Mouse (Mus musculus) G1E (cell line): Measurements from ENCODE around the gene Tmem199. TPM values are rescaled to one million over a fixed set of nuclear protein-coding genes. Genes with fewer than 3 reads are reported as not detected.
A peak's percentile ranks its signal among the peaks of the same experiment; 100 is the strongest.

ENCODE experiments used
- ATAC-seq: 2 replicates; pipeline ENCODE4 v1.8.0; 2016; ENCODE audit warnings: mild to moderate bottlenecking; ENCODE audit not compliant: insufficient number of reproducible peaks, poor library complexity, low FRiP score, severe bottlenecking; ENCODE audit errors: extremely low read depth
- DNase-seq: peaks from one replicate; pipeline ENCODE4 v3.0.0; 2012; ENCODE audit warnings: low spot score
- H3K27me3 ChIP-seq: 2 replicates; pipeline ENCODE4 v1.6.1; 2012; ENCODE audit warnings: mild to moderate bottlenecking, low read length, inconsistent platforms; ENCODE audit not compliant: insufficient read depth
- H3K36me3 ChIP-seq: replicated peaks from 2 replicates; pipeline ENCODE3; 2012; ENCODE audit warnings: mild to moderate bottlenecking, inconsistent platforms
- H3K4me1 ChIP-seq: 2 replicates; pipeline ENCODE4 v1.6.1; 2012; ENCODE audit warnings: low read depth, low read length, inconsistent platforms, mixed read lengths; ENCODE audit not compliant: insufficient read depth
- H3K4me3 ChIP-seq: 2 replicates; pipeline ENCODE4 v1.5.1; 2012; ENCODE audit warnings: low read depth, mild to moderate bottlenecking, inconsistent platforms, low read length, moderate library complexity, mixed read lengths
- H3K9me3 ChIP-seq: replicated peaks from 2 replicates; pipeline ENCODE4 v1.6.1; 2012; ENCODE audit warnings: inconsistent platforms
- CTCF ChIP-seq: IDR thresholded peaks from 2 replicates; pipeline ENCODE4 v1.5.1; 2012; ENCODE audit warnings: low read depth, low read length, inconsistent platforms, mixed read lengths
- GATA1 ChIP-seq: IDR thresholded peaks from 2 replicates; pipeline ENCODE4 v1.6.1; 2012; ENCODE audit warnings: borderline replicate concordance, low read length, inconsistent platforms, mixed read lengths
- GATA2 ChIP-seq: IDR thresholded peaks from 2 replicates; pipeline ENCODE4 v1.6.1; 2012; ENCODE audit warnings: low read depth, low read length, inconsistent platforms, borderline replicate concordance
- POLR2AphosphoS5 ChIP-seq: IDR thresholded peaks from 2 replicates; pipeline ENCODE4 v1.6.1; 2012; ENCODE audit warnings: low read depth, low read length, inconsistent platforms; ENCODE audit not compliant: insufficient replicate concordance
- TAL1 ChIP-seq: conservative IDR thresholded peaks from 2 replicates; pipeline ENCODE4 v1.6.1; 2012; ENCODE audit warnings: low read depth, low read length, inconsistent platforms, mixed read lengths
- polyA plus RNA-seq: library from polyadenylated mRNA; stranded (reverse); fragments of >175 nt; gene quantifications from 2 replicates; pipeline ENCODE4 v1.2.3, GENCODE M21; 2012
- total RNA-seq, 2 experiments: library from RNA; stranded (forward) in 1 of 2; stranded (reverse) in 1 of 2; fragments of 200-1000 nt in 1 of 2; fragments of >200 nt in 1 of 2; fragmentation: Nextera tagmentation in 1 of 2; gene quantifications; 2 replicates each; pipeline ENCODE4 v1.2.3; 2014 to 2017

Gene Tmem199
- total and polyA plus RNA-seq, 3 experiments, result 15.8 to 51.6 (median 25.8) TPM

DNA sequence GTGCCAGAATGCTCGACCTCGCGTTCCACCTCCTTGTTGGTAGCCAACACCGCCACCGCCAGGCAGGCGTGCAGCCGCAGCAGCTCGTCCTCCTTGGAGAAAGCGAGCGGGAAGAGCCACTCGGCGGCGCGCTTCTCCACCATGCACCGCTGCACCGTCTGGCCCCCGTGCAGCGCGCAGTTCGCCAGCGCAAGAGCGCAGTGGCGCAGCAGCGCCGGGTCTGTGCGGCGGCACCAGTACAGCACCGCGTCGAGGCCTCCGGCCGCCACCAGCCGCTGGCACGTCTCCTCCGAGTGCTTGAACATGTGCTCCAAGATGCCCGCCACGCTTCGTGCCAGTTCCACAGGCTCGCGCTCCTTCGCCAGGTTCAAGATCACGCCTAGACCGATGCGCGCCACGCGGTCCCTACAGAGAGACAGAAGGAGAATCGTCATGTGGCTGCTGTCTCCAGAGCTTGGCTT lies 21.2 kb downstream of the Tmem199 start:
- H3K4me3 ChIP-seq, result peak overlapping the region; percentile 13; the same call in 1 of the 2 replicates
- H3K9me3 ChIP-seq, result no peaks in the 10 kb centered on the region
- H3K4me1 ChIP-seq, result no peaks in the 10 kb centered on the region; the same call in 1 of the 2 replicates
- peaks cover 28% of the 10 kb centered on the region for H3K27me3 ChIP-seq
- DNase-seq (no peak), ATAC-seq (no peak)
- no peak for TF ChIP-seq POLR2AphosphoS5
- no peak for TF ChIP-seq GATA1
- no peak for TF ChIP-seq GATA2
- no peak for TF ChIP-seq TAL1
- TF ChIP-seq CTCF, result no peak
- H3K36me3 ChIP-seq, result no peaks in the 10 kb centered on the region

- ATAC-seq, result no peak
- Histone ChIP-seq H3K27me3 (peaks cover 33% of the 10 kb centered on the region), H3K4me3 (no peak overlapping the region), H3K4me1 (no peaks in the 10 kb centered on the region; the same call in 1 of the 2 replicates), H3K9me3 (no peaks in the 10 kb centered on the region), H3K36me3 (no peaks in the 10 kb centered on the region)
- DNase-seq, result peak; percentile 68
- TF ChIP-seq TAL1, result no peak
- TF ChIP-seq CTCF, result peak; percentile 54
Measured at GRCm38 (mm10) chr11:78488168-78488567, 23.8 kb downstream of the Tmem199 start.

DNA sequence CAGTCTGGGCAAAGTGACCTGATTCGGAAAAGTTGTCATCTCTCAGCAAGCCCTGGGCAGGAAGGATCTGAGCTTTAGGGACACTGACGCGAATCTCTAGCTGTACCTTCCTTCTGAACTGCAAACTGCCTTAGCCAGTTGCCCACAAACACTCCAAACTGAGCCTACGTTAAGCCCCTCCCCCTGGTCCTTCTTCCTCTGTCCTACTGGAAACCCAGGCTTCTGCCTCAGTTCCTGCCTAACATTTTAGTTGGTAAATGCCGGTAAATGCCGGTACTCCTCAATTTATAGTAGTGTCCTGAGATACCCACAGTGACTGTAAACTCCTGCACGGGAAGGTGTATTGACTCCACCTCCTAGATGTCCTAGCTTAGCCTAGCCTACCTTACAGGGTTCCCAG lies 28.3 kb downstream of the Tmem199 start:
- DNase-seq (no peak), ATAC-seq (no peak)
- Histone ChIP-seq H3K4me1 (no peaks in the 10 kb centered on the region), H3K36me3 (no peaks in the 10 kb centered on the region), H3K27me3 (peaks cover 28% of the 10 kb centered on the region), H3K4me3 (no peak overlapping the region), H3K9me3 (no peaks in the 10 kb centered on the region)
- TF ChIP-seq GATA1 (no peak), POLR2AphosphoS5 (no peak), TAL1 (no peak), CTCF (no peak), GATA2 (no peak)

- TF ChIP-seq TAL1 (no peak), CTCF (no peak), POLR2AphosphoS5 (no peak), GATA1 (no peak)
- no peak overlapping the region for H3K4me3 ChIP-seq
- DNase-seq (no peak), ATAC-seq (no peak)
- H3K36me3 ChIP-seq, result no peaks in the 10 kb centered on the region
- H3K27me3 ChIP-seq, result peaks cover 20% of the 10 kb centered on the region
- no peaks in the 10 kb centered on the region for H3K9me3 ChIP-seq
- H3K4me1 ChIP-seq, result no peaks in the 10 kb centered on the region
Measured at GRCm38 (mm10) chr11:78475289-78475688, 36.7 kb downstream of the Tmem199 start.

- H3K36me3 ChIP-seq, result no peaks in the 10 kb centered on the region
- H3K9me3 ChIP-seq, result no peaks in the 10 kb centered on the region
- DNase-seq (no peak), ATAC-seq (no peak)
- H3K4me3 ChIP-seq, result no peak overlapping the region
- no peak for TF ChIP-seq GATA1
- TF ChIP-seq GATA2, result no peak
- TF ChIP-seq CTCF, result no peak
- TF ChIP-seq POLR2AphosphoS5, result no peak
- TF ChIP-seq TAL1, result no peak
- H3K27me3 ChIP-seq, result peaks cover 21% of the 10 kb centered on the region
- H3K4me1 ChIP-seq, result no peaks in the 10 kb centered on the region
Measured at GRCm38 (mm10) chr11:78471326-78472103, 40.5 kb downstream of the Tmem199 start.

DNA sequence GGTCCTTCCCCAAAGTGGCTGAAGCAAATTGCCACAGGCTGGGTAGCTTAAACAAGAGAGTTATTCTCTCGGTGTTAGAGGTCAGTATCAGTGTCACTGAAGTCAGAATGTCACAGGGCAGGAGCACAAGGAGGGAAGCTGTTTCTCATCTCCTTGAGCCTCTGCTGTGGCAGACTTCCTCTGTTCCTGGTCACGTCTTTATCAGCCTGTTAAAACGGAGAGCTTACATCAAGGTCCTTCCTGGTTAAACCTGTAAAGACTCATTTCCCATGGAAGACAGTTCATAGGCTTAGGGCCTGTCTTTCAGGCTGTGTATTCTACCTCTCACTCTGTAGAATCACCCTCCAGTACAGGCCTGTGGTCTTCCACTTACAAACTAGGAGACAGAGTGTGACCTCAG lies 44.0 kb downstream of the Tmem199 start:
- Histone ChIP-seq H3K4me3 (no peak overlapping the region), H3K4me1 (peaks cover 2% of the 10 kb centered on the region), H3K9me3 (no peaks in the 10 kb centered on the region), H3K27me3 (peaks cover 28% of the 10 kb centered on the region), H3K36me3 (no peaks in the 10 kb centered on the region)
- DNase-seq, result no peak
- no peak for TF ChIP-seq POLR2AphosphoS5
- TF ChIP-seq CTCF, result no peak
- no peak for TF ChIP-seq GATA1
- no peak for TF ChIP-seq TAL1
- no peak for TF ChIP-seq GATA2
- ATAC-seq, result no peak

DNA sequence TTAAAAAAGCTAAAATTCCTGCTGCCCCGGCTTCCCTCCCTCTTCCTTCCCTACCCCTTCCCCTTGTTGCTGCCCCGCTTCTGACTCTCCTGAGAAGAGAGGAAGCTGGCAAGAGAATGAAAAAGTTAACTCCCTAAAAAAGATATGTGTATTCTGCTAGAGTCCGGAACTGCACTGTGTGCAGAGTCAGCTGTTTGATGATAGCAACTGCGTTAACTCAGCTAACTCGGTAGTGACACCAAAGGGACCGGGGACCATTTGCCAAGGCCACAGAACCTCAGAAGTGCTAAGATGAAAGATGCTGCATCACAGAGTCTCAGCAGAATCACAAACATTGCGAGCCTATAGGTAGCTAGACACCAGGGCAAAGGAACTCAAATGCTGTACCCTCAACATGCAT lies 44.5 kb downstream of the Tmem199 start:
- no peaks in the 10 kb centered on the region for H3K9me3 ChIP-seq
- H3K4me3 ChIP-seq, result no peak overlapping the region
- DNase-seq (no peak), ATAC-seq (no peak)
- peaks cover 28% of the 10 kb centered on the region for H3K27me3 ChIP-seq
- TF ChIP-seq CTCF (no peak), GATA1 (no peak), GATA2 (no peak), TAL1 (no peak), POLR2AphosphoS5 (no peak)
- H3K36me3 ChIP-seq, result no peaks in the 10 kb centered on the region
- peaks cover 2% of the 10 kb centered on the region for H3K4me1 ChIP-seq
